Mouse (Mus musculus) embryonic facial prominence, embryonic 14.5 days (tissue): ENCODE results near the gene Scfd2. TPM values are rescaled to one million over a fixed set of nuclear protein-coding genes. Genes with fewer than 3 reads are reported as not detected.

Source experiments
- ATAC-seq: fragments of 200-750 bp; cut with Nextera tagmentation; 2 replicates; pipeline ENCODE4 v1.8.0; 2017; ENCODE audit warnings: low read depth, moderate number of reproducible peaks, moderate TSS enrichment
- DNase-seq: peaks from one replicate; pipeline ENCODE4 v3.0.0-alpha.2; 2015; ENCODE audit warnings: low spot score
- H3K27ac ChIP-seq: fragments of 300-500 bp; sonication (generic); replicated peaks from 2 replicates; pipeline ENCODE4 v1.5.1; 2014; ENCODE audit warnings: low read depth, mild to moderate bottlenecking, low read length, moderate library complexity
- H3K27me3 ChIP-seq: fragments of 300-500 bp; sonication (generic); replicated peaks from 2 replicates; pipeline ENCODE4 v1.6.1; 2014; ENCODE audit warnings: low read length; ENCODE audit not compliant: control insufficient read depth, insufficient read depth
- H3K36me3 ChIP-seq: fragments of 300-500 bp; sonication (generic); 2 replicates; pipeline ENCODE4 v1.6.1; 2014; ENCODE audit warnings: low read length, mixed read lengths; ENCODE audit not compliant: control insufficient read depth, insufficient read depth
- H3K4me1 ChIP-seq: fragments of 300-500 bp; sonication (generic); 2 replicates; pipeline ENCODE4 v1.6.1; 2014; ENCODE audit warnings: antibody characterized with exemption, low read length; ENCODE audit not compliant: control insufficient read depth, insufficient read depth
- H3K4me2 ChIP-seq: fragments of 300-500 bp; sonication (generic); 2 replicates; pipeline ENCODE4 v1.6.1; 2014; ENCODE audit warnings: low read depth, mild to moderate bottlenecking, low read length, moderate library complexity, mixed read lengths
- H3K4me3 ChIP-seq: fragments of 300-500 bp; sonication (generic); 2 replicates; pipeline ENCODE4 v1.5.1; 2014; ENCODE audit warnings: low read depth, mild to moderate bottlenecking, low read length
- H3K9ac ChIP-seq: fragments of 300-500 bp; sonication (generic); 2 replicates; pipeline ENCODE4 v1.6.1; 2014; ENCODE audit warnings: low read depth, mild to moderate bottlenecking, low read length, moderate library complexity, mixed read lengths
- H3K9me3 ChIP-seq: fragments of 300-500 bp; sonication (generic); 2 replicates; pipeline ENCODE4 v1.6.1; 2016; ENCODE audit warnings: low read length; ENCODE audit not compliant: control insufficient read depth
- WGBS: fragments of 180-500 bp; shearing (Covaris S2); extraction: QIAGEN DNeasy Blood & Tissue Kit; methylation state at CpG from one replicate; pipeline ENCODE4 v1.1.7; 2014; 5-methylcytosine and 5-hydroxymethylcytosine counted together
- polyA plus RNA-seq: library from polyadenylated mRNA; unstranded; fragments of >200 nt; fragmentation: Nextera tagmentation; extraction: Ambion mirVana; gene quantifications from 2 replicates; pipeline ENCODE4 v1.2.1, GENCODE M21; 2014

The Scfd2 gene
- polyA plus RNA-seq, 1 experiment from 2014 or later: 21.3 TPM

- Histone ChIP-seq H3K9ac (no peak overlapping the region), H3K27me3 (no peaks in the 10 kb centered on the region), H3K9me3 (no peaks in the 10 kb centered on the region), H3K36me3 (no peaks in the 10 kb centered on the region), H3K27ac (no peak overlapping the region), H3K4me2 (no peak overlapping the region), H3K4me3 (no peak overlapping the region), H3K4me1 (peaks cover 9% of the 10 kb centered on the region; the same call in 1 of the 2 replicates)
- 87% methylated on average over 11 of the region's 11 CpGs for WGBS
- no peak for ATAC-seq
- no peak for DNase-seq
Measured at GRCm38 (mm10) chr5:74316333-74316945, 215.1 kb downstream of the Scfd2 start.

- Histone ChIP-seq H3K27me3 (no peaks in the 10 kb centered on the region), H3K4me1 (peaks cover 12% of the 10 kb centered on the region; the same call in 1 of the 2 replicates), H3K36me3 (no peaks in the 10 kb centered on the region), H3K27ac (no peak overlapping the region), H3K4me2 (no peak overlapping the region), H3K9ac (no peak overlapping the region), H3K9me3 (no peaks in the 10 kb centered on the region), H3K4me3 (no peak overlapping the region)
- WGBS: 53% methylated on average over 12 of the region's 12 CpGs
- no peak for DNase-seq
- no peak for ATAC-seq
Measured at GRCm38 (mm10) chr5:74315471-74316245, 215.9 kb downstream of the Scfd2 start.

GRCm38 (mm10) chr5:74314501-74314900, 217.1 kb downstream of the Scfd2 start:
- Histone ChIP-seq H3K4me3 (no peak overlapping the region), H3K4me1 (peaks cover 12% of the 10 kb centered on the region; the same call in 1 of the 2 replicates), H3K9ac (no peak overlapping the region), H3K27ac (no peak overlapping the region), H3K27me3 (no peaks in the 10 kb centered on the region), H3K9me3 (no peaks in the 10 kb centered on the region), H3K4me2 (no peak overlapping the region), H3K36me3 (no peaks in the 10 kb centered on the region)
- no peak for ATAC-seq
- WGBS: 60% methylated on average over 6 of the region's 6 CpGs
- no peak for DNase-seq

GRCm38 (mm10) chr5:74313542-74313941, 218.0 kb downstream of the Scfd2 start:
- H3K4me2 ChIP-seq: no peak overlapping the region
- no peak for DNase-seq
- no peak for ATAC-seq

GRCm38 (mm10) chr5:74311865-74312264, 219.7 kb downstream of the Scfd2 start:
- Histone ChIP-seq H3K27ac (no peak overlapping the region), H3K9me3 (no peaks in the 10 kb centered on the region), H3K9ac (no peak overlapping the region), H3K4me1 (peaks cover 19% of the 10 kb centered on the region; the same call in 1 of the 2 replicates), H3K36me3 (no peaks in the 10 kb centered on the region), H3K4me3 (no peak overlapping the region), H3K4me2 (no peak overlapping the region), H3K27me3 (no peaks in the 10 kb centered on the region)
- ATAC-seq (no peak), DNase-seq (no peak)
- 56% methylated on average over 6 of the region's 6 CpGs for WGBS

More at GRCm38 (mm10) chr5:74313542-74313941, 218.0 kb downstream of the Scfd2 start:
- 86% methylated on average over 7 of the region's 7 CpGs for WGBS
- peaks cover 12% of the 10 kb centered on the region; the same call in 1 of the 2 replicates for H3K4me1 ChIP-seq
- no peak overlapping the region for H3K9ac ChIP-seq
- no peak overlapping the region for H3K4me3 ChIP-seq
- no peaks in the 10 kb centered on the region for H3K9me3 ChIP-seq
- no peaks in the 10 kb centered on the region for H3K27me3 ChIP-seq
- H3K27ac ChIP-seq: no peak overlapping the region
- H3K36me3 ChIP-seq: no peaks in the 10 kb centered on the region

- ATAC-seq: peak; percentile 71
- peak; percentile 90 for DNase-seq
- Histone ChIP-seq H3K36me3 (no peaks in the 10 kb centered on the region), H3K4me2 (no peak overlapping the region), H3K4me1 (peaks cover 19% of the 10 kb centered on the region; the same call in 1 of the 2 replicates), H3K4me3 (no peak overlapping the region), H3K9ac (no peak overlapping the region), H3K27ac (no peak overlapping the region), H3K27me3 (no peaks in the 10 kb centered on the region), H3K9me3 (no peaks in the 10 kb centered on the region)
- WGBS: 30% methylated on average over 6 of the region's 6 CpGs
Measured at GRCm38 (mm10) chr5:74311200-74311825, 220.2 kb downstream of the Scfd2 start.

GRCm38 (mm10) chr5:74310101-74310500, 221.5 kb downstream of the Scfd2 start:
- Histone ChIP-seq H3K4me3 (no peak overlapping the region), H3K9me3 (no peaks in the 10 kb centered on the region), H3K4me1 (peaks cover 19% of the 10 kb centered on the region), H3K27me3 (no peaks in the 10 kb centered on the region), H3K27ac (no peak overlapping the region), H3K4me2 (no peak overlapping the region), H3K36me3 (no peaks in the 10 kb centered on the region), H3K9ac (no peak overlapping the region)
- ATAC-seq (no peak), DNase-seq (no peak)
- WGBS: 82% methylated on average over 5 of the region's 5 CpGs

GRCm38 (mm10) chr5:74307242-74307641, 224.3 kb downstream of the Scfd2 start:
- ATAC-seq (no peak), DNase-seq (no peak)
- H3K9ac ChIP-seq: no peak overlapping the region
- no peaks in the 10 kb centered on the region for H3K27me3 ChIP-seq
- H3K4me2 ChIP-seq: no peak overlapping the region
- no peaks in the 10 kb centered on the region for H3K9me3 ChIP-seq
- WGBS: 69% methylated on average over 5 of the region's 5 CpGs
- no peaks in the 10 kb centered on the region for H3K36me3 ChIP-seq
- peaks cover 19% of the 10 kb centered on the region for H3K4me1 ChIP-seq
- no peak overlapping the region for H3K4me3 ChIP-seq
- no peak overlapping the region for H3K27ac ChIP-seq
